Mouse (Mus musculus): Measurements from ENCODE around the gene Fcmr. TPM values are rescaled to one million over a fixed set of nuclear protein-coding genes. Genes with fewer than 3 reads are reported as not detected.

Fcmr gene
- polyA plus RNA-seq, 1 experiment from 2014 or later, result 2.0 TPM

GRCm38 (mm10) chr1:130840599-130841379, 24.7 kb upstream of the Fcmr start:
- no peak overlapping the region for H3K9ac ChIP-seq (ENCODE audit: low read depth, low read length)
- 0 out of 2 replicates have a peak overlapping the region, but pooled peaks have one; percentile 7 for H3K4me2 ChIP-seq (replicated peaks; ENCODE audit: low read depth)
- no peaks in the 10 kb centered on the region; the same call in 1 of the 2 replicates for H3K36me3 ChIP-seq (ENCODE audit: control insufficient read depth, insufficient read depth)
- no peak overlapping the region for H3K4me3 ChIP-seq (ENCODE audit: low read depth, low read length)
- no peak overlapping the region for H3K27ac ChIP-seq (ENCODE audit: low read depth, low read length)
- ATAC-seq, result peak; percentile 71
- H3K27me3 ChIP-seq (replicated peaks; ENCODE audit: control insufficient read depth, insufficient read depth, low read length), result no peaks in the 10 kb centered on the region
- no peaks in the 10 kb centered on the region for H3K9me3 ChIP-seq (ENCODE audit: control insufficient read depth)
- no peaks in the 10 kb centered on the region; the same call in 1 of the 2 replicates for H3K4me1 ChIP-seq (replicated peaks; ENCODE audit: control insufficient read depth, insufficient read depth, low read length)
- TF ChIP-seq CTCF (IDR thresholded peaks at IDR 0.05; ENCODE audit: low read depth), result no peak
- 18% methylated on average over 8 of the region's 8 CpGs for WGBS

DNA sequence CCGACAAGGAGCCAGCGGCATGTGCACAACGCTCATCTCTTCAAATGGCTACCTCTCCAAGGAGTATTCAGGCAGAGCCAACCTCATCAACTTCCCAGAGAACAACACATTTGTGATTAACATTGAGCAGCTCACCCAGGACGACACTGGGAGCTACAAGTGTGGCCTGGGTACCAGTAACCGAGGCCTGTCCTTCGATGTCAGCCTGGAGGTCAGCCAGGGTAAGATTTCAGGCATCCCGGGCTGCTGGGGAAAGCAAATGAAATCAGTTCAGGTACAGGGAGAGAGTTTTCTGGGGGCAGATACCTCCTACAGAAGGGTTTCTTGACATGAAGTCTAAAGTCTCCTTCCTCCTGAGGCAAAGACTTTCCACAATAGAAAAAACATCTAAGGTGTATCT, 23.8 kb upstream of the Fcmr start:
- ATAC-seq, result no peak
- no peak overlapping the region for H3K9ac ChIP-seq (ENCODE audit: low read depth, low read length)
- no peaks in the 10 kb centered on the region; the same call in 1 of the 2 replicates for H3K4me1 ChIP-seq (replicated peaks; ENCODE audit: control insufficient read depth, insufficient read depth, low read length)
- no peaks in the 10 kb centered on the region for H3K27me3 ChIP-seq (replicated peaks; ENCODE audit: control insufficient read depth, insufficient read depth, low read length)
- H3K27ac ChIP-seq (ENCODE audit: low read depth, low read length), result no peak overlapping the region
- no peaks in the 10 kb centered on the region; the same call in 1 of the 2 replicates for H3K36me3 ChIP-seq (ENCODE audit: control insufficient read depth, insufficient read depth)
- no peak overlapping the region for H3K4me2 ChIP-seq (replicated peaks; ENCODE audit: low read depth)
- 77% methylated on average over 7 of the region's 7 CpGs for WGBS
- TF ChIP-seq CTCF (IDR thresholded peaks at IDR 0.05; ENCODE audit: low read depth), result no peak
- no peaks in the 10 kb centered on the region for H3K9me3 ChIP-seq (ENCODE audit: control insufficient read depth)
- H3K4me3 ChIP-seq (ENCODE audit: low read depth, low read length), result no peak overlapping the region

GRCm38 (mm10) chr1:130844516-130844915, 21.0 kb upstream of the Fcmr start:
- no peak for TF ChIP-seq CTCF (IDR thresholded peaks at IDR 0.05; ENCODE audit: low read depth)

GRCm38 (mm10) chr1:130849530-130850214, 15.8 kb upstream of the Fcmr start:
- Histone ChIP-seq H3K9me3 (ENCODE audit: control insufficient read depth) (no peaks in the 10 kb centered on the region), H3K4me2 (replicated peaks; ENCODE audit: low read depth) (no peak overlapping the region), H3K4me1 (replicated peaks; ENCODE audit: control insufficient read depth, insufficient read depth, low read length) (no peaks in the 10 kb centered on the region), H3K9ac (ENCODE audit: low read depth, low read length) (no peak overlapping the region), H3K36me3 (ENCODE audit: control insufficient read depth, insufficient read depth) (no peaks in the 10 kb centered on the region; the same call in 1 of the 2 replicates), H3K4me3 (ENCODE audit: low read depth, low read length) (no peak overlapping the region), H3K27ac (ENCODE audit: low read depth, low read length) (no peak overlapping the region), H3K27me3 (replicated peaks; ENCODE audit: control insufficient read depth, insufficient read depth, low read length) (no peaks in the 10 kb centered on the region)
- TF ChIP-seq CTCF (IDR thresholded peaks at IDR 0.05; ENCODE audit: low read depth), result no peak
- ATAC-seq, result no peak
- WGBS, result 90% methylated on average over 10 of the region's 10 CpGs

More at GRCm38 (mm10) chr1:130844516-130844915, 21.0 kb upstream of the Fcmr start:
- no peak for ATAC-seq
- no peak overlapping the region for H3K9ac ChIP-seq (ENCODE audit: low read depth, low read length)
- 76% methylated on average over 7 of the region's 7 CpGs for WGBS
- H3K27ac ChIP-seq (ENCODE audit: low read depth, low read length), result no peak overlapping the region
- H3K36me3 ChIP-seq (ENCODE audit: control insufficient read depth, insufficient read depth), result no peaks in the 10 kb centered on the region; the same call in 1 of the 2 replicates
- no peak overlapping the region for H3K4me2 ChIP-seq (replicated peaks; ENCODE audit: low read depth)
- no peaks in the 10 kb centered on the region; the same call in 1 of the 2 replicates for H3K4me1 ChIP-seq (replicated peaks; ENCODE audit: control insufficient read depth, insufficient read depth, low read length)
- no peaks in the 10 kb centered on the region for H3K9me3 ChIP-seq (ENCODE audit: control insufficient read depth)
- H3K27me3 ChIP-seq (replicated peaks; ENCODE audit: control insufficient read depth, insufficient read depth, low read length), result no peaks in the 10 kb centered on the region
- H3K4me3 ChIP-seq (ENCODE audit: low read depth, low read length), result no peak overlapping the region

- Histone ChIP-seq H3K27me3 (replicated peaks; ENCODE audit: control insufficient read depth, insufficient read depth, low read length) (no peaks in the 10 kb centered on the region), H3K4me1 (replicated peaks; ENCODE audit: control insufficient read depth, insufficient read depth, low read length) (no peaks in the 10 kb centered on the region), H3K36me3 (ENCODE audit: control insufficient read depth, insufficient read depth) (no peaks in the 10 kb centered on the region), H3K27ac (ENCODE audit: low read depth, low read length) (no peak overlapping the region), H3K9ac (ENCODE audit: low read depth, low read length) (no peak overlapping the region), H3K4me2 (replicated peaks; ENCODE audit: low read depth) (no peak overlapping the region), H3K4me3 (ENCODE audit: low read depth, low read length) (no peak overlapping the region), H3K9me3 (ENCODE audit: control insufficient read depth) (no peaks in the 10 kb centered on the region)
- WGBS, result 89% methylated on average over 5 of the region's 5 CpGs
- TF ChIP-seq CTCF (IDR thresholded peaks at IDR 0.05; ENCODE audit: low read depth), result no peak
- no peak for ATAC-seq
Measured at GRCm38 (mm10) chr1:130850405-130850804, 15.1 kb upstream of the Fcmr start.

DNA sequence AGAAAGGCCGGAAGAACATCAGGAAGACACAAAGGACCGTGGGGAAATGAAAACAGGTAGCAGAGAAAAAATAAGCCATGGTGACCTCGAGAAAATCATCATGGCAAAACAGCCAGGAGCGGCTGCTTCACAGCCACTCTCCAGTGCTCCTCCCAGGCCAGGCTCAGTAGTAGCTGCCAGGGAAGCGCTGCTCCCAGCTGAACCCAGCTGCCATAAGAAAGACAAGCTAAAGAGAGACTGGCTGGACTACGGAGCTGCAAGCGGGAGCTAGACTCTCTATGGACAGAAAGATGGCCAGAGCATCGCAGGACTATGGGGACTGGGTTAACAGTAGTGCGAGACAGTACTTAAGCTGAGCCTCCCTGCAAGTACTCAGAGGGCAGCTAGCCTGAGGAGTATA, 10.7 kb upstream of the Fcmr start:
- Histone ChIP-seq H3K9me3 (ENCODE audit: control insufficient read depth) (no peaks in the 10 kb centered on the region), H3K27me3 (replicated peaks; ENCODE audit: control insufficient read depth, insufficient read depth, low read length) (no peaks in the 10 kb centered on the region), H3K36me3 (ENCODE audit: control insufficient read depth, insufficient read depth) (no peaks in the 10 kb centered on the region), H3K4me3 (ENCODE audit: low read depth, low read length) (no peak overlapping the region), H3K9ac (ENCODE audit: low read depth, low read length) (no peak overlapping the region), H3K4me1 (replicated peaks; ENCODE audit: control insufficient read depth, insufficient read depth, low read length) (no peaks in the 10 kb centered on the region), H3K4me2 (replicated peaks; ENCODE audit: low read depth) (no peak overlapping the region), H3K27ac (ENCODE audit: low read depth, low read length) (no peak overlapping the region)
- TF ChIP-seq CTCF (IDR thresholded peaks at IDR 0.05; ENCODE audit: low read depth), result no peak
- no peak for ATAC-seq
- 70% methylated on average over 9 of the region's 9 CpGs for WGBS

All from intestine, postnatal 0 days (tissue).